Mouse (Mus musculus): ENCODE measurements around the gene Prkar2b. TPM values are rescaled to one million over a fixed set of nuclear protein-coding genes. Genes with fewer than 3 reads are reported as not detected.

The Prkar2b gene
- 14.0 and 16.2 TPM in 2 replicates for polyA plus RNA-seq (2015; fragmentation: Nextera tagmentation; extraction: Ambion mirVana)

DNA sequence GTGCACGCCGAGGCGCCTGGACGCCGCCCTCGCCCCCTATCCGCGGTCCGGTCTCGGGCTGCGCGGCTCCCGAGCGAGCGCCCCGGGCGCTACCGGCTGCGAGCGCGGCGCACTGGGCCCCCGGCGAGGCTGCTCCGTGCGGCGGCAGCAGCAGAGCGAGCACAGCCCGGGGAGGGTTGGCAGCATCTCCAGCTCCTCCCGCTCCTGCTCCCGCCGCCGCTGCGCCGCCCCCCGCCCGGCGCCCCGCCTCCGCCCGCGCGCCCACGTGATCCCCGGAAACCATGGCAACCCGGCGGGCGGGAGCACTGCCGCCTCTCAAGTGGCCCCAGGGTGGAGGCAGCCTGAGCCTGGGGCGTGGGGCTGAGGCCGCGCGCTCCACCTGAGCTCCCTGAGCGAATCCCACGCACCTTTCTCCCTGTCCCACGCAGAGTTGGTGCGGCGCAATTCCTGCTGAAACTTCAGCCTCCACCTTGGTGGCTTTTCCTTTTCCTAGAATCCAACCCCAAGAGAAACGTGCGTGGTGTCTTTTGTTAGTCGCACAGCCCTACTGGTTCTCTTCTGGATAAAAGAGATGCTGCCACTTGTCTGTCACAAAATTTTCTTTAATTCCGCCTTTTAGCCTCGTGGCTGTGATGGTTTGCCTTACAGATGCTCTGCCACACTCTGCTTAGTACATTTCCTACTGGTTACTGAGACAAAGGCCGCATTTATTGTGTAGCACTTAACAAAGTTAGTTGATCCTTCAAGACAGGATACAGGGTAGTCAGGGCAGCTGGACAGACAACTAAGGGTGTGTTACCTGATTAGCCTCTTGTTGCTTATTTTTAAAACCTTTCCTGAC lies at the start of gene Prkar2b:
Gene Prkar2b (minus strand): TSS at position 207 of the 841 bp plus-strand sequence.
- H3K4me2 ChIP-seq, result peak within 1 kb of the TSS; percentile 92
- H3K27ac ChIP-seq, result peak within 1 kb of the TSS; percentile 87
- H3K36me3 ChIP-seq, result no peaks in the 10 kb centered on the region
- 1% methylated on average over 50 of the region's 64 CpGs for WGBS
- peak within 1 kb of the TSS; percentile 86 for H3K4me3 ChIP-seq
- no peaks in the 10 kb centered on the region for H3K9me3 ChIP-seq
- peak within 1 kb of the TSS; percentile 85 for H3K9ac ChIP-seq
- peak; percentile 95 for ATAC-seq (ENCODE audit: insufficient number of reproducible peaks, low FRiP score, low TSS enrichment, low read depth)
- no peaks in the 10 kb centered on the region for H3K27me3 ChIP-seq
- peaks cover 12% of the 10 kb centered on the region; the same call in 1 of the 2 replicates for H3K4me1 ChIP-seq

GRCm38 (mm10) chr12:32109201-32109600 lies 48.1 kb upstream of the Prkar2b start:
- H3K4me2 ChIP-seq, result no peak overlapping the region
- WGBS, result 80% methylated on average over 8 of the region's 8 CpGs
- H3K4me1 ChIP-seq, result 0 out of 2 replicates have a peak, but pooled peaks cover 2% of the 10 kb centered on the region
- H3K4me3 ChIP-seq, result no peak overlapping the region
- no peaks in the 10 kb centered on the region for H3K27me3 ChIP-seq
- H3K36me3 ChIP-seq, result no peaks in the 10 kb centered on the region
- no peaks in the 10 kb centered on the region for H3K9me3 ChIP-seq
- no peak overlapping the region for H3K27ac ChIP-seq
- ATAC-seq (ENCODE audit: insufficient number of reproducible peaks, low FRiP score, low TSS enrichment, low read depth), result no peak
- no peak overlapping the region for H3K9ac ChIP-seq

- Histone ChIP-seq H3K27ac (no peak overlapping the region), H3K27me3 (no peaks in the 10 kb centered on the region), H3K36me3 (no peaks in the 10 kb centered on the region), H3K4me1 (no peaks in the 10 kb centered on the region), H3K4me3 (no peak overlapping the region), H3K9ac (no peak overlapping the region), H3K9me3 (no peaks in the 10 kb centered on the region), H3K4me2 (no peak overlapping the region)
- no peak for ATAC-seq (ENCODE audit: insufficient number of reproducible peaks, low FRiP score, low TSS enrichment, low read depth)
- 69% methylated on average over 4 of the region's 4 CpGs for WGBS
These were observed 43.9 kb upstream of the Prkar2b start for GRCm38 (mm10) chr12:32104955-32105521.

DNA sequence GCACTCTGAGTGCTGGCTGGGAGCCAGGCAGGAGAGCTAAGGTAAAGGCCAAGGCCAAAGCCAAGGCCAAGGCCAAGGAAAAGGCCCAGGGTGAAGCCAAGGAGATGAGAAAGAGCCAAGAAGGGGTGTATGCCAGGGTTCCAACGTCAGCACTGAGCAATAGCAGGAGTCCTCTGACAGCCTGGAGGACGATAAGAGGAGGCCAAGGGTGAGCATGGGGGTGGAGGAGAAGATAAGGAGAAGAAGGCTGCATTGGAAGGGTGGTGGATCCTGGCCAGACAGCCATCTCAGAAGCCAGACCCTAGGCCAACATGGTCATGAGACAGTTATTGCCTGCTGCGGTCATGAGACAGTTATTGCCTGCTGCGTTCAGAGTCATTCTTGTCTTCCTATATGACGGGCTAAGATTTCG lies 43.4 kb upstream of the Prkar2b start:
- Histone ChIP-seq H3K4me3 (no peak overlapping the region), H3K27ac (no peak overlapping the region)
- 81% methylated on average over 6 of the region's 6 CpGs for WGBS

GRCm38 (mm10) chr12:32101306-32101705 lies 40.2 kb upstream of the Prkar2b start:
- H3K4me3 ChIP-seq, result no peak overlapping the region
- no peak overlapping the region for H3K27ac ChIP-seq
- H3K36me3 ChIP-seq, result no peaks in the 10 kb centered on the region
- H3K4me2 ChIP-seq, result no peak overlapping the region
- no peaks in the 10 kb centered on the region for H3K27me3 ChIP-seq
- no peak for ATAC-seq (ENCODE audit: insufficient number of reproducible peaks, low FRiP score, low TSS enrichment, low read depth)
- WGBS, result 83% methylated on average over 4 of the region's 4 CpGs
- H3K9ac ChIP-seq, result no peak overlapping the region
- H3K9me3 ChIP-seq, result no peaks in the 10 kb centered on the region
- H3K4me1 ChIP-seq, result no peaks in the 10 kb centered on the region

More for the DNA sequence above, 43.4 kb upstream of the Prkar2b start:
- Histone ChIP-seq H3K4me2 (no peak overlapping the region), H3K36me3 (no peaks in the 10 kb centered on the region), H3K4me1 (no peaks in the 10 kb centered on the region), H3K9me3 (no peaks in the 10 kb centered on the region), H3K9ac (no peak overlapping the region), H3K27me3 (no peaks in the 10 kb centered on the region)
- ATAC-seq (ENCODE audit: insufficient number of reproducible peaks, low FRiP score, low TSS enrichment, low read depth), result no peak

- no peaks in the 10 kb centered on the region for H3K4me1 ChIP-seq
- H3K9ac ChIP-seq, result no peak overlapping the region
- 81% methylated on average over 4 of the region's 4 CpGs for WGBS
- ATAC-seq (ENCODE audit: insufficient number of reproducible peaks, low FRiP score, low TSS enrichment, low read depth), result no peak
- no peak overlapping the region for H3K4me2 ChIP-seq
- H3K27me3 ChIP-seq, result no peaks in the 10 kb centered on the region
- no peaks in the 10 kb centered on the region for H3K9me3 ChIP-seq
- no peaks in the 10 kb centered on the region for H3K36me3 ChIP-seq
- no peak overlapping the region for H3K27ac ChIP-seq
- no peak overlapping the region for H3K4me3 ChIP-seq
These were observed 38.6 kb upstream of the Prkar2b start for GRCm38 (mm10) chr12:32099686-32100206.

GRCm38 (mm10) chr12:32098596-32098995 lies 37.5 kb upstream of the Prkar2b start:
- ATAC-seq (ENCODE audit: insufficient number of reproducible peaks, low FRiP score, low TSS enrichment, low read depth), result no peak
- 56% methylated on average over 4 of the region's 4 CpGs for WGBS

GRCm38 (mm10) chr12:32097107-32097506 lies 36.0 kb upstream of the Prkar2b start:
- no peak overlapping the region for H3K9ac ChIP-seq

More at GRCm38 (mm10) chr12:32098596-32098995, 37.5 kb upstream of the Prkar2b start:
- no peaks in the 10 kb centered on the region for H3K36me3 ChIP-seq
- no peak overlapping the region for H3K4me3 ChIP-seq
- H3K27ac ChIP-seq, result no peak overlapping the region
- no peak overlapping the region for H3K4me2 ChIP-seq
- H3K4me1 ChIP-seq, result no peaks in the 10 kb centered on the region
- no peaks in the 10 kb centered on the region for H3K9me3 ChIP-seq
- no peaks in the 10 kb centered on the region for H3K27me3 ChIP-seq
- no peak overlapping the region for H3K9ac ChIP-seq

DNA sequence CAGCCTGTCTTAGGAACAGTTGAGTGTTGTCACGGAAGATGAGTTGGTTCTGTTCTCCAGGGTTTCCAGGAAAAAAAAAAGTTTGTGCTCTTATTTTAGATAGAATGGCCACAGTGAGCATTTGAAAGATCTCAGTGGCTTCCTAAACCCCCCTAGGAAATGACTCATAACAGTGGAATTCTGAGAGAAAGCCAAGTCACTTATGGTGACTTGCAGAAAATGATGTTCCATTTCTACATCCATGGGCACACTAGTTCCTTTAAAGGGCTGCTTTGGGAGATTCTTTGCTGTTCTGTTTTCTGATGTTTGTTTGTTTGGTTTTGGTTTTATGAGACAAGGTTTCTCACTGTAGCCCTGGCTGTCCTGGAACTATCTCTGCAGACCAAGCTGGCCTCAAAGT lies 34.1 kb upstream of the Prkar2b start:
- H3K4me2 ChIP-seq, result no peak overlapping the region
- H3K4me1 ChIP-seq, result no peaks in the 10 kb centered on the region
- no peak overlapping the region for H3K4me3 ChIP-seq
- ATAC-seq (ENCODE audit: insufficient number of reproducible peaks, low FRiP score, low TSS enrichment, low read depth), result no peak
- H3K27me3 ChIP-seq, result no peaks in the 10 kb centered on the region
- no peaks in the 10 kb centered on the region for H3K36me3 ChIP-seq
- no peaks in the 10 kb centered on the region for H3K9me3 ChIP-seq
- no peak overlapping the region for H3K9ac ChIP-seq
- WGBS, result 80% methylated on average over 1 of the region's 1 CpGs
- no peak overlapping the region for H3K27ac ChIP-seq

More at GRCm38 (mm10) chr12:32097107-32097506, 36.0 kb upstream of the Prkar2b start:
- Histone ChIP-seq H3K4me2 (no peak overlapping the region), H3K27me3 (no peaks in the 10 kb centered on the region), H3K4me1 (no peaks in the 10 kb centered on the region), H3K9me3 (no peaks in the 10 kb centered on the region), H3K36me3 (no peaks in the 10 kb centered on the region), H3K27ac (no peak overlapping the region), H3K4me3 (no peak overlapping the region)
- ATAC-seq (ENCODE audit: insufficient number of reproducible peaks, low FRiP score, low TSS enrichment, low read depth), result no peak
- WGBS, result 56% methylated on average over 1 of the region's 1 CpGs

- H3K4me2 ChIP-seq, result no peak overlapping the region
- no peak overlapping the region for H3K9ac ChIP-seq
- H3K4me3 ChIP-seq, result no peak overlapping the region
- WGBS, result 90% methylated on average over 4 of the region's 4 CpGs
- no peaks in the 10 kb centered on the region for H3K9me3 ChIP-seq
- ATAC-seq (ENCODE audit: insufficient number of reproducible peaks, low FRiP score, low TSS enrichment, low read depth), result no peak
- no peaks in the 10 kb centered on the region for H3K27me3 ChIP-seq
- H3K4me1 ChIP-seq, result no peaks in the 10 kb centered on the region
- H3K27ac ChIP-seq, result no peak overlapping the region
- H3K36me3 ChIP-seq, result no peaks in the 10 kb centered on the region
These were observed 31.4 kb upstream of the Prkar2b start for GRCm38 (mm10) chr12:32092452-32092851.

DNA sequence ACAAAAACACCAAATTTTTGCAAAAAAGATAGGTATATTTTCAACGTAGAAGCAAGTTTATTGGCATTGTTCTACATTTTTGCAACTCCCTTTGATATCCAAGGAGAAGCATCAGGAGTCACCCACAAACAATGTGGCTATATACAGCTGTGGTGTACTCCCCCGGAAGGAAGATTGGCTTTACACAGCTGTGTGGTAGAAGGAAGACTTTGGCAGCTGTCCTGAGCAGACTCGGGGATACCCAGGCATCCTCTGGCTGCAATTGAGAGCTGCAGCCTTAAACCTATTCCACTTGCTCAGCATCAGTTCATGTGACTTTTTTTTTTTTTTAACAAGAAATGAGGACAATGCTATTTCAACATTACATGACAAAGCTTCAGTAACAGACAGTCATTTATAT lies 27.5 kb upstream of the Prkar2b start:
- Histone ChIP-seq H3K4me2 (no peak overlapping the region), H3K4me1 (no peaks in the 10 kb centered on the region), H3K4me3 (no peak overlapping the region), H3K27me3 (no peaks in the 10 kb centered on the region), H3K36me3 (no peaks in the 10 kb centered on the region), H3K27ac (no peak overlapping the region), H3K9me3 (no peaks in the 10 kb centered on the region), H3K9ac (no peak overlapping the region)
- WGBS, result 63% methylated on average over 3 of the region's 3 CpGs
- no peak for ATAC-seq (ENCODE audit: insufficient number of reproducible peaks, low FRiP score, low TSS enrichment, low read depth)

DNA sequence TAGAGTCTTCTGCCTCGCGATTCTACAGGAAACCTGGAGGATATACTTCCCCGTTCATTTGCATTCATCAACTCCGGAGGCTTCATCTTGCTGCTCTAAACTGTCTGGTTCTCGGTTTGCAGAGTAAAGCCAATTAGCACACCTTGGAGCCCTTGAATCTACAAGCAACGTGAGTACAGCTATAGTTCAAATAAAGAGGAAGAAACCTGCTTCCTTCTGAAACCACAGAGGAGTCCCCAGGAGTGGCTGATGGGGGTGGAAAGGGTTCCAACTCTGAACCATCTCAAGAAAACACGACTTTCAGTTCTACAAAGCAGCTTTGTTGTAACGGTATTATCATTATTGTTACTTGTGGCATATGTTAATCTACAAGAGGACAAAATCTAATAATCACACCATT lies 26.2 kb upstream of the Prkar2b start:
- ATAC-seq (ENCODE audit: insufficient number of reproducible peaks, low FRiP score, low TSS enrichment, low read depth), result no peak
- H3K4me2 ChIP-seq, result no peak overlapping the region
- H3K9ac ChIP-seq, result no peak overlapping the region
- no peak overlapping the region for H3K4me3 ChIP-seq
- 49% methylated on average over 8 of the region's 8 CpGs for WGBS
- no peaks in the 10 kb centered on the region for H3K4me1 ChIP-seq
- no peaks in the 10 kb centered on the region for H3K27me3 ChIP-seq
- H3K27ac ChIP-seq, result no peak overlapping the region
- no peaks in the 10 kb centered on the region for H3K36me3 ChIP-seq
- no peaks in the 10 kb centered on the region for H3K9me3 ChIP-seq

All from limb, embryonic 15.5 days (tissue).